Mouse (Mus musculus) kidney, embryonic 16.5 days (tissue): Measurements from ENCODE around the gene Rem1. TPM values are rescaled to one million over a fixed set of nuclear protein-coding genes. Genes with fewer than 3 reads are reported as not detected.

Source experiments
- ATAC-seq: fragments of 200-750 bp; cut with Nextera tagmentation; 2 replicates; pipeline ENCODE4 v1.8.0; 2017; ENCODE audit warnings: moderate TSS enrichment; ENCODE audit not compliant: low FRiP score, low TSS enrichment
- H3K27ac ChIP-seq: fragments of 300-500 bp; sonication (generic); 2 replicates; pipeline ENCODE4 v1.5.1; 2014; ENCODE audit warnings: low read length
- H3K27me3 ChIP-seq: fragments of 300-500 bp; sonication (generic); 2 replicates; pipeline ENCODE4 v1.6.1; 2014; ENCODE audit warnings: low read length, control low read depth, mixed read lengths; ENCODE audit not compliant: insufficient read depth
- H3K36me3 ChIP-seq: fragments of 300-500 bp; sonication (generic); 2 replicates; pipeline ENCODE4 v1.6.1; 2014; ENCODE audit warnings: low read length, control low read depth, mixed read lengths; ENCODE audit not compliant: insufficient read depth
- H3K4me1 ChIP-seq: fragments of 300-500 bp; sonication (generic); 2 replicates; pipeline ENCODE4 v1.6.1; 2014; ENCODE audit warnings: low read length, control low read depth, mixed read lengths; ENCODE audit not compliant: insufficient read depth
- H3K4me2 ChIP-seq: fragments of 300-500 bp; sonication (generic); replicated peaks from 2 replicates; pipeline ENCODE4 v1.6.1; 2014; ENCODE audit warnings: low read depth, low read length
- H3K4me3 ChIP-seq: fragments of 300-500 bp; sonication (generic); 2 replicates; pipeline ENCODE4 v1.5.1; 2014; ENCODE audit warnings: mild to moderate bottlenecking, low read length
- H3K9ac ChIP-seq: fragments of 300-500 bp; sonication (generic); replicated peaks from 2 replicates; pipeline ENCODE4 v1.6.1; 2014; ENCODE audit warnings: low read length
- H3K9me3 ChIP-seq: fragments of 300-500 bp; sonication (generic); 2 replicates; pipeline ENCODE4 v1.6.1; 2016; ENCODE audit warnings: low read length, control low read depth
- WGBS: fragments of 180-500 bp; shearing (Covaris S2); extraction: QIAGEN DNeasy Blood & Tissue Kit; methylation state at CpG from one replicate; pipeline ENCODE4 v1.1.7; 2014; 5-methylcytosine and 5-hydroxymethylcytosine counted together
- polyA plus RNA-seq: library from polyadenylated mRNA; unstranded; fragments of >200 nt; fragmentation: Nextera tagmentation; extraction: Ambion mirVana; gene quantifications from 2 replicates; pipeline ENCODE4 v1.2.1, GENCODE M21; 2015

Gene Rem1
- polyA plus RNA-seq, 1 experiment from 2014 or later: 59.1 TPM

DNA sequence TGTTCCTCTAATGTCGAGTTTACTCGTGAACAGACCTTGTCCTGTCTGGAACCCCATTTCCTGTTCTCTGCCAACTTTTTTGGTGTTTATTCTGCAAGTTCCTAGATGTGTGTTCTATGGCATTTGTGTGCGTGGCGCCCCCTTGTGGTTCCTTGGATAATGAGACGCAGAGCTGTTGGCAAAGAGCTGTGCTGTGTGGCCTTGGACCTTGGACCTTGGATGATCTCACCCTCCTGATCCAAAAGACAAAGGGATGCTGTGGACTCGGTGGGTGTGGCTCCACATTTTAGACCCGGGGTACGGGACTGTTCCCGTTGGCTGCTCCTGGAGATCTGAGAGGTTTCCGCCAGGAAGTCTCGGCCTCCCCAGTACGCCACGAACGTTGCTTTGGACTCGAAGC is 22.7 kb upstream of the Rem1 start, which contains the start of gene Defb36:
Gene Defb36, plus strand, starts transcription at position 271 of the 400 bp plus-strand sequence.
- Histone ChIP-seq H3K4me3 (no peak within 1 kb of the TSS), H3K4me1 (peaks cover 18% of the 10 kb centered on the region), H3K27me3 (no peaks in the 10 kb centered on the region), H3K9ac (no peak within 1 kb of the TSS), H3K36me3 (no peaks in the 10 kb centered on the region), H3K27ac (no peak within 1 kb of the TSS), H3K9me3 (no peaks in the 10 kb centered on the region), H3K4me2 (no peak within 1 kb of the TSS)
- no peak for ATAC-seq
- WGBS: 83% methylated on average over 15 of the region's 15 CpGs

- H3K27ac ChIP-seq: peak overlapping the region; percentile 66
These were observed 19.0 kb upstream of the Rem1 start for GRCm38 (mm10) chr2:152607746-152608145.

DNA sequence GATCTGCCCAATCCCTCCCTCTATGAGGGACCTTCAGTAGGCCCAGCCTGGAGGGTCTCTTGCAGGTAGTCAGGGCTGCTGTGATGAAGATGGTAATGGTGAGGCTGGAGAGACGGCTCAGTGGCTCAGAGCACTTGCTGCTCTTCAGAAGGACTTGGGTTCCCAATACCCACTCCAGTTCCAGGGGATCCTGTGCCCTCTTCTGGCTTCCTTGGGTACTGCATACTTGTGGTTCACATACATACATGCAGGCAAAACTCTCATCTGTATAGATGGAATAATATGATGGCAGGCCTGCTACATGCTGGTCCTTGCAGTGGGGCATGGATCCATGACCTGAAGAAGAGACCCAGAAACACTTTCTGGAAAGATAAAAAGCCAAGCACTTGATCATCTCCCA is 18.0 kb upstream of the Rem1 start:
- Histone ChIP-seq H3K4me2 (no peak overlapping the region), H3K27ac (peak overlapping the region; percentile 60), H3K9me3 (no peaks in the 10 kb centered on the region), H3K27me3 (no peaks in the 10 kb centered on the region), H3K4me3 (no peak overlapping the region), H3K36me3 (no peaks in the 10 kb centered on the region), H3K9ac (no peak overlapping the region), H3K4me1 (peaks cover 18% of the 10 kb centered on the region)
- WGBS: 89% methylated on average over 1 of the region's 1 CpGs
- no peak for ATAC-seq

More at GRCm38 (mm10) chr2:152607746-152608145, 19.0 kb upstream of the Rem1 start:
- H3K4me2 ChIP-seq: peak overlapping the region; percentile 0; the same call in 1 of the 2 replicates
- peaks cover 18% of the 10 kb centered on the region for H3K4me1 ChIP-seq
- no peak overlapping the region for H3K9ac ChIP-seq
- H3K9me3 ChIP-seq: no peaks in the 10 kb centered on the region
- ATAC-seq: peak; percentile 59; the same call in 1 of the 2 replicates
- no peaks in the 10 kb centered on the region for H3K27me3 ChIP-seq
- H3K36me3 ChIP-seq: no peaks in the 10 kb centered on the region
- WGBS: 15% methylated on average over 6 of the region's 6 CpGs
- no peak overlapping the region for H3K4me3 ChIP-seq

DNA sequence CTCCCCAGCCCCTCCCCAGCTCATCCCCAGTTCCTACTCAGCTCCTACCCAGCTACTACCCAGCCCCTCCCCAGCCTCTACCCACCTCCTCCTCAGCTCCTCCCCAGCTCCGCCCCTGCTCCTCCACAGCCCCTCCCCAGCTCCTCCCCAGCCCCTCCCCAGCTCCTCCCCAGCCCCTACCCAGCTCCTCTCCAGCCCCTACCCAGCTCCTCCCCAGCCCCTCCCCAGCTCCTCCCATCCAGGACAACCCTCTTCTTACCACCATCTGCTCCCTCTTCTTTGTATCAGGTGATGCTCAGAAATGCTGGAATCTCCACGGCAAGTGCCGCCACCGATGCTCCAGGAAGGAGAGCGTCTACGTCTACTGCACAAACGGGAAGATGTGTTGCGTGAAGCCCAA is 14.6 kb upstream of the Rem1 start:
- H3K27ac ChIP-seq: no peak overlapping the region
- no peaks in the 10 kb centered on the region for H3K27me3 ChIP-seq
- H3K4me2 ChIP-seq: no peak overlapping the region
- H3K4me3 ChIP-seq: no peak overlapping the region
- H3K4me1 ChIP-seq: peaks cover 7% of the 10 kb centered on the region
- no peaks in the 10 kb centered on the region for H3K9me3 ChIP-seq
- ATAC-seq: peak; percentile 46; the same call in 1 of the 2 replicates
- H3K9ac ChIP-seq: no peak overlapping the region
- no peaks in the 10 kb centered on the region for H3K36me3 ChIP-seq
- WGBS: 37% methylated on average over 7 of the region's 8 CpGs

GRCm38 (mm10) chr2:152615563-152615962 is 11.2 kb upstream of the Rem1 start:
- Histone ChIP-seq H3K4me2 (no peak overlapping the region), H3K27ac (no peak overlapping the region), H3K36me3 (no peaks in the 10 kb centered on the region), H3K4me1 (peaks cover 9% of the 10 kb centered on the region; the same call in 1 of the 2 replicates), H3K9me3 (no peaks in the 10 kb centered on the region), H3K4me3 (no peak overlapping the region), H3K9ac (no peak overlapping the region), H3K27me3 (no peaks in the 10 kb centered on the region)
- 10% methylated on average over 7 of the region's 7 CpGs for WGBS
- peak; percentile 85 for ATAC-seq

- Histone ChIP-seq H3K27me3 (no peaks in the 10 kb centered on the region), H3K4me3 (no peak overlapping the region), H3K27ac (no peak overlapping the region), H3K4me2 (no peak overlapping the region), H3K4me1 (peaks cover 16% of the 10 kb centered on the region; the same call in 1 of the 2 replicates), H3K36me3 (no peaks in the 10 kb centered on the region), H3K9ac (no peak overlapping the region), H3K9me3 (no peaks in the 10 kb centered on the region)
- ATAC-seq: no peak
- 46% methylated on average over 6 of the region's 6 CpGs for WGBS
These were observed 10.3 kb upstream of the Rem1 start for GRCm38 (mm10) chr2:152616470-152616869.

DNA sequence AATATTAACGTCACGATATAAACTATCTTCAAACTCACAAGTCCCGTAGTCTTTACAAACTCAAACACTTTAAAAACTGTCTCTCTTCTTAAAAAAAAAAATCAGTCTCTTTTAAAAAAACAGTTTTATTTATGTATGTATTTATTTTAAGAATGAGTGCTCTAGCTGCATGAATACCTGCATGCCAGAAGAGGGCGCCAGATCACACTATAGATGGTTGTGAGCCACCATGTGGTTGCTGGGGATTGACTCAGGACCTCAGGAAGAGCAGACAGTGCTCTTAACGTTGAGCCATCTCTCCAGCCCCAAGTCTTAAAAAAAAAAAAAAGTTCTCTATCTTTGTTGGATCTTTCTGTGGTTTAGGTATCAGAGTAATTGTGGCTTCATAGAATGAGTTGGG is 9.4 kb upstream of the Rem1 start:
- WGBS: 62% methylated on average over 5 of the region's 5 CpGs
- ATAC-seq: no peak
- Histone ChIP-seq H3K4me3 (no peak overlapping the region), H3K4me1 (peaks cover 18% of the 10 kb centered on the region), H3K9me3 (no peaks in the 10 kb centered on the region), H3K4me2 (no peak overlapping the region), H3K9ac (no peak overlapping the region), H3K36me3 (no peaks in the 10 kb centered on the region), H3K27ac (no peak overlapping the region), H3K27me3 (no peaks in the 10 kb centered on the region)

GRCm38 (mm10) chr2:152620367-152621134 is 6.2 kb upstream of the Rem1 start:
- 59% methylated on average over 9 of the region's 9 CpGs for WGBS
- Histone ChIP-seq H3K4me2 (peak overlapping the region; percentile 30; the same call in 1 of the 2 replicates), H3K36me3 (no peaks in the 10 kb centered on the region), H3K27ac (peak overlapping the region; percentile 90), H3K9ac (peak overlapping the region; percentile 37; the same call in 1 of the 2 replicates), H3K4me1 (peaks cover 23% of the 10 kb centered on the region), H3K9me3 (no peaks in the 10 kb centered on the region), H3K4me3 (0 out of 2 replicates have a peak overlapping the region, but pooled peaks have one; percentile 9), H3K27me3 (no peaks in the 10 kb centered on the region)
- ATAC-seq: no peak

DNA sequence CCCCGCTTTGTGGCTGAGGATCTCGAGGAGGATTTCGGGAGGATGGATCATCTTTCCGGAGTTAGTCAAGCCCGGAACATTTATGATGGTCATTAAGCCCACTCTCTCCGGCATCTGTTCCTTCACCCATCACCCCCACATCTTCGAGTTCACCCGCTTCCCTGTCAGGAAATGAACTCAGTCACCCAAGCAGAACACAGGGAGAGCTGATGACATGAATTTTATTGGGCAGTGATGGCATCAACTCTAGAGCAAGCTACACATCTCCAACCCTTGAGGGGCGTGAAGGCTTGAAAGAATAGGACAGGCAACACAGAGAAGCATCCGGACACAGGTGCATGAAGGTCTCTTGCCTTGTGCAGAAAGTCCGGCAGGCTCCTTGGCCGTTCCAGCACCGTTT is 4.6 kb upstream of the Rem1 start:
- Histone ChIP-seq H3K4me3 (0 out of 2 replicates have a peak overlapping the region, but pooled peaks have one; percentile 6), H3K27me3 (no peaks in the 10 kb centered on the region), H3K9me3 (no peaks in the 10 kb centered on the region), H3K36me3 (no peaks in the 10 kb centered on the region), H3K27ac (peak overlapping the region; percentile 90), H3K9ac (no peak overlapping the region), H3K4me2 (peak overlapping the region; percentile 30; the same call in 1 of the 2 replicates), H3K4me1 (peaks cover 31% of the 10 kb centered on the region)
- ATAC-seq: peak; percentile 80
- WGBS: 22% methylated on average over 13 of the region's 13 CpGs

- 67% methylated on average over 7 of the region's 7 CpGs for WGBS
- Histone ChIP-seq H3K36me3 (no peaks in the 10 kb centered on the region), H3K4me2 (peak within 1 kb of the TSS; percentile 30; the same call in 1 of the 2 replicates), H3K4me1 (peaks cover 31% of the 10 kb centered on the region), H3K9me3 (no peaks in the 10 kb centered on the region), H3K4me3 (0 out of 2 replicates have a peak within 1 kb of the TSS, but pooled peaks have one; percentile 6), H3K9ac (0 out of 2 replicates have a peak within 1 kb of the TSS, but pooled peaks have one; percentile 9), H3K27ac (peak within 1 kb of the TSS; percentile 90), H3K27me3 (peaks cover under 1% of the 10 kb centered on the region; the same call in 1 of the 2 replicates)
- no peak for ATAC-seq
These were observed 3.8 kb upstream of the Rem1 start, which contains the start of gene Defb25 for GRCm38 (mm10) chr2:152622953-152623352. Gene Defb25 (minus strand): TSS chr2:152623053.
